Mouse (Mus musculus) erythroblast, embryonic 14.5 days (primary cell): ENCODE results near the gene Cdh6.

Source experiments
- GATA1 ChIP-seq: IDR thresholded peaks from 2 replicates; pipeline ENCODE4 v1.6.1; 2012; ENCODE audit warnings: low read length, inconsistent platforms, mixed read lengths
- TAL1 ChIP-seq: IDR thresholded peaks from 3 replicates; pipeline ENCODE4 v1.6.1; 2012; ENCODE audit warnings: low read length, inconsistent platforms, mixed read lengths

- TF ChIP-seq GATA1 (no peak), TAL1 (no peak)
Observed at GRCm38 (mm10) chr15:13066765-13067164, 106.7 kb downstream of the Cdh6 start.
